Mouse (Mus musculus) E14TG2a.4 (cell line): Measurements from ENCODE around the gene Kat2a.

ENCODE experiments used
- CTCF ChIP-seq: conservative IDR thresholded peaks from 2 replicates; pipeline ENCODE4 v1.5.1; 2014; ENCODE audit warnings: low read length
- POU5F1 ChIP-seq: IDR thresholded peaks from 2 replicates; pipeline ENCODE4 v1.6.1; 2014; ENCODE audit warnings: low read length, borderline replicate concordance

GRCm38 (mm10) chr11:100730477-100731205, 18.4 kb upstream of the Kat2a start:
- TF ChIP-seq CTCF (no peak), POU5F1 (no peak)
